Mouse (Mus musculus): Measurements from ENCODE around the gene Pus1. TPM values are rescaled to one million over a fixed set of nuclear protein-coding genes. Genes with fewer than 3 reads are reported as not detected.
"Not testable (repeated sequence)": the region's sequence is repeated elsewhere in the genome, so short reads cannot be mapped to it uniquely, and the experiment has no call there.

Gene Pus1
- polyA plus RNA-seq, 1 experiment: 5.2 TPM

GRCm38 (mm10) chr5:110780761-110781528 lies 486 bp upstream of the Pus1 start:
- H3K36me3 ChIP-seq (ENCODE audit: control insufficient read depth, insufficient read depth, low read length): no peaks in the 10 kb centered on the region
- TF ChIP-seq CTCF (IDR thresholded peaks at IDR 0.05; ENCODE audit: control insufficient read depth, insufficient read depth, insufficient replicate concordance, low read depth, low read length) (no peak), POLR2A (IDR thresholded peaks at IDR 0.05; ENCODE audit: control insufficient read depth, low read depth, low read length) (no peak)
- peak overlapping the region; percentile 73 for H3K27ac ChIP-seq (ENCODE audit: control insufficient read depth, insufficient read depth, low read depth, low read length)
- peak overlapping the region; percentile 93 for H3K4me3 ChIP-seq (ENCODE audit: control insufficient read depth, low read depth, low read length)
- H3K27me3 ChIP-seq (ENCODE audit: control insufficient read depth, insufficient read depth, low read length): no peaks in the 10 kb centered on the region
- peaks cover 13% of the 10 kb centered on the region for H3K4me1 ChIP-seq (ENCODE audit: control insufficient read depth, insufficient read depth, low read length)

GRCm38 (mm10) chr5:110779276-110779997 lies 1.0 kb downstream of the Pus1 start:
- no peaks in the 10 kb centered on the region for H3K27me3 ChIP-seq (ENCODE audit: control insufficient read depth, insufficient read depth, low read length)
- H3K4me1 ChIP-seq (ENCODE audit: control insufficient read depth, insufficient read depth, low read length): peaks cover 13% of the 10 kb centered on the region
- H3K27ac ChIP-seq (ENCODE audit: control insufficient read depth, insufficient read depth, low read depth, low read length): no peak overlapping the region; the same call in 1 of the 2 replicates
- peak overlapping the region; percentile 93 for H3K4me3 ChIP-seq (ENCODE audit: control insufficient read depth, low read depth, low read length)
- no peak for TF ChIP-seq POLR2A (IDR thresholded peaks at IDR 0.05; ENCODE audit: control insufficient read depth, low read depth, low read length)
- TF ChIP-seq CTCF (IDR thresholded peaks at IDR 0.05; ENCODE audit: control insufficient read depth, insufficient read depth, insufficient replicate concordance, low read depth, low read length): no peak
- no peaks in the 10 kb centered on the region for H3K36me3 ChIP-seq (ENCODE audit: control insufficient read depth, insufficient read depth, low read length)

- Histone ChIP-seq H3K27ac (ENCODE audit: control insufficient read depth, insufficient read depth, low read depth, low read length) (no peak overlapping the region), H3K36me3 (ENCODE audit: control insufficient read depth, insufficient read depth, low read length) (no peaks in the 10 kb centered on the region), H3K27me3 (ENCODE audit: control insufficient read depth, insufficient read depth, low read length) (no peaks in the 10 kb centered on the region), H3K4me3 (ENCODE audit: control insufficient read depth, low read depth, low read length) (no peak overlapping the region), H3K4me1 (ENCODE audit: control insufficient read depth, insufficient read depth, low read length) (peaks cover 13% of the 10 kb centered on the region)
- no peak for TF ChIP-seq POLR2A (IDR thresholded peaks at IDR 0.05; ENCODE audit: control insufficient read depth, low read depth, low read length)
- TF ChIP-seq CTCF (IDR thresholded peaks at IDR 0.05; ENCODE audit: control insufficient read depth, insufficient read depth, insufficient replicate concordance, low read depth, low read length): no peak
Measured at GRCm38 (mm10) chr5:110778263-110778662, 2.2 kb downstream of the Pus1 start.

GRCm38 (mm10) chr5:110776141-110776540 lies 4.3 kb downstream of the Pus1 start:
- Histone ChIP-seq H3K27me3 (ENCODE audit: control insufficient read depth, insufficient read depth, low read length) (no peaks in the 10 kb centered on the region), H3K36me3 (ENCODE audit: control insufficient read depth, insufficient read depth, low read length) (no peaks in the 10 kb centered on the region), H3K4me1 (ENCODE audit: control insufficient read depth, insufficient read depth, low read length) (peaks cover 11% of the 10 kb centered on the region), H3K27ac (ENCODE audit: control insufficient read depth, insufficient read depth, low read depth, low read length) (no peak overlapping the region), H3K4me3 (ENCODE audit: control insufficient read depth, low read depth, low read length) (no peak overlapping the region)
- no peak for TF ChIP-seq POLR2A (IDR thresholded peaks at IDR 0.05; ENCODE audit: control insufficient read depth, low read depth, low read length)
- TF ChIP-seq CTCF (IDR thresholded peaks at IDR 0.05; ENCODE audit: control insufficient read depth, insufficient read depth, insufficient replicate concordance, low read depth, low read length): no peak

GRCm38 (mm10) chr5:110774511-110774910 lies 5.9 kb downstream of the Pus1 start:
- H3K4me3 ChIP-seq (ENCODE audit: control insufficient read depth, low read depth, low read length): no peak overlapping the region
- no peaks in the 10 kb centered on the region for H3K27me3 ChIP-seq (ENCODE audit: control insufficient read depth, insufficient read depth, low read length)
- H3K27ac ChIP-seq (ENCODE audit: control insufficient read depth, insufficient read depth, low read depth, low read length): no peak overlapping the region
- peaks cover 3% of the 10 kb centered on the region for H3K4me1 ChIP-seq (ENCODE audit: control insufficient read depth, insufficient read depth, low read length)
- TF ChIP-seq CTCF (IDR thresholded peaks at IDR 0.05; ENCODE audit: control insufficient read depth, insufficient read depth, insufficient replicate concordance, low read depth, low read length) (no peak), POLR2A (IDR thresholded peaks at IDR 0.05; ENCODE audit: control insufficient read depth, low read depth, low read length) (no peak)
- no peaks in the 10 kb centered on the region for H3K36me3 ChIP-seq (ENCODE audit: control insufficient read depth, insufficient read depth, low read length)

- H3K27me3 ChIP-seq (ENCODE audit: control insufficient read depth, insufficient read depth, low read length); H3K36me3 ChIP-seq (ENCODE audit: control insufficient read depth, insufficient read depth, low read length); H3K4me1 ChIP-seq (ENCODE audit: control insufficient read depth, insufficient read depth, low read length); H3K27ac ChIP-seq (ENCODE audit: control insufficient read depth, insufficient read depth, low read depth, low read length); H3K4me3 ChIP-seq (ENCODE audit: control insufficient read depth, low read depth, low read length): not testable (repeated sequence)
Measured at GRCm38 (mm10) chr5:110772945-110773344, 7.5 kb downstream of the Pus1 start.

DNA sequence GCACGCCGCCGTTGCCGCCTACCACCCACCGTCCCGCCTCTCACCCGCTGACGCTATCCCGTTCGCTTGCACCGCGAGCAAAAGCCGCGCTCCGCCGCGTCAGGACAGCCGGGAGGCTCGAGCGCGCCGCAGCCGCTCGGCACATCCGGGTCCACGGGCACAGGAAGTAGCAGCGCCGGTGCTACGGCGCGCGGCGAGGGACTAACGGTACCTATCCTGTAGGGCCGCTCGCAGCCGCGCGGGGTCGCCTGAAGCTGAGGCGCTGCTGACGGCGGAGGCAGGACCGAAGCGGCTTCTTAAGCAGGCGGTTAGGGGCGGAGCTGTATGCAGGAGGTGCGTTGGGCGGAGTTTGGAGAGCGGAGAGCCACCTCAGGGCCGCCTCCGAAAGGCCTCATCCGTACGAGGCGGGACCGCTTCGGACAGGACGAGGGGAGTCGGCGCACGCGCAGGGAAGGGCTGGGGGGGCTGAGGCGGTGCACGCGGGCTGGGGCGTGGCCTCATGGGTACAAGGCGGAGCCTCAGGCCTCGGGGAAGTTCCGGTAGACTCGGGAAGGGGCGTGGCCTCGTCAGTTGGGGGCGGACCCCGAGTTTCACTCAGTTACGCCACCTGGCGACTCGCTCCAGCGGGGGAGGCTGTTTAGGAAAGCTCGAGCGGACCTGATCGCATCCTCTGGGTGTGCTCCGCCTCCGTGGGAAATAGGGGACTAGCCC lies 9.9 kb downstream of the Pus1 start, which contains the start of gene Ep400:
Gene Ep400 (minus strand): TSS at position 270 of the 711 bp plus-strand sequence.
- H3K27ac ChIP-seq (ENCODE audit: control insufficient read depth, insufficient read depth, low read depth, low read length): peak within 1 kb of the TSS; percentile 93
- H3K27me3 ChIP-seq (ENCODE audit: control insufficient read depth, insufficient read depth, low read length): no peaks in the 10 kb centered on the region
- peak within 1 kb of the TSS; percentile 90 for H3K4me3 ChIP-seq (ENCODE audit: control insufficient read depth, low read depth, low read length)
- peaks cover 8% of the 10 kb centered on the region; the same call in 1 of the 2 replicates for H3K4me1 ChIP-seq (ENCODE audit: control insufficient read depth, insufficient read depth, low read length)
- TF ChIP-seq POLR2A (IDR thresholded peaks at IDR 0.05; ENCODE audit: control insufficient read depth, low read depth, low read length) (peak; percentile 78), CTCF (IDR thresholded peaks at IDR 0.05; ENCODE audit: control insufficient read depth, insufficient read depth, insufficient replicate concordance, low read depth, low read length) (peak; percentile 45; the same call in 1 of the 2 replicates)
- no peaks in the 10 kb centered on the region; the same call in 1 of the 2 replicates for H3K36me3 ChIP-seq (ENCODE audit: control insufficient read depth, insufficient read depth, low read length)
